27 mouse cellular contexts compared by ENCODE assay signal in the genomic region with DNA sequence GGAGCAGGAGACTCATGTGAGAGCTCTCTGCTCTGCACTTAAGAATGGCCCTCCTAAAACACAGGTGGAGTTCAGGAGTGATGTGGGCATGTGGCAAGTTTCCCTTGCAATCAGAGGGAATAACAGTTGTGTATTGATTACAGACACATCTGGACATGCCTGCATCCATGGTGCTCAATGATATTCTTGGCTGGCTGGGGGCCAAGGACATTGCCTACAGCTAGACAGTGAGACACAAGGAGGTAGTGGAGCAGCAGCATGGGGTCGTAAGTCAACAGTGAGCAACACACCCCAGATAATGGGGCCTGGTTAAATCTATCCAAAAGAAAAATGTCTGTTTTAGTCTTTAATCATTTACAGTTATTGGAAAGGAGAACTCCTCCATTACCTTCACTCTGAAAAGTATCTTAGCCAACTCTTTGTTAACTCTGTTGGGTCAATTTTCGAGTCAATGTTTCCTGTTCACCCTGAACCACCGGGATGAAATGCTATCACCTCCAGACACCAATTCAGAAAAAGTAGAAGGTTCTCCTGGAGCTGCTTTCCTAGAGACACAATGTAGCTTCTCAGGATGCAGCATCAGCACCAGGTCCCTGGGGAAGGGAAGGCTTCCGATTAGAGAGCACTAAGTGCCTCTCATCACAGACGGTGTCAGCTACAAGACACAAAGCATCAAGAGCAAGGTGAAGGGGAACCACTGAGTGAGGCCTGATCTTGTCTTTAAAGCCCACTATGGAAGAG.
DNase-seq lines count a peak whose midpoint lies in the region; ATAC-seq and TF ChIP-seq lines count a peak whose summit lies in the region.
"Had no signal": no experiment of that assay in that cellular context is flagged by ENCODE, and none has a peak within 500 bp of the region (broad histone marks: within the 10 kb centered on the region; RNA-seq: fewer than 3 reads in every experiment).

No protein-coding gene starts in this region.

- 56% methylated on average over 5 of the region's 5 CpGs for WGBS in cerebellum, adult 2 months

- no peak for TF ChIP-seq POLR2A in cerebellum, adult 2 months (IDR thresholded peaks at IDR 0.05; ENCODE audit: borderline replicate concordance, insufficient read depth, low read length)

- peaks cover 2% of the 10 kb centered on the region; the same call in 1 of the 2 replicates for H3K9me3 ChIP-seq in E14TG2a.4 (ENCODE audit: low read length)
- H3K9me3 ChIP-seq: embryonic facial prominence, embryonic 10.5 days; embryonic facial prominence, embryonic 13.5 days; forebrain, embryonic 13.5 days; G1E; heart, embryonic 15.5 days; hindbrain, embryonic 10.5 days; hindbrain, embryonic 13.5 days; intestine, embryonic 15.5 days had no signal

- DNase-seq in cerebellum, adult 2 months, result no peak
- no peak for DNase-seq in cerebellum, adult 11-12 months
- peak; percentile 54 for DNase-seq in cerebellum, adult 9-11 months
- DNase-seq in left cerebral cortex, adult 2 months (ENCODE audit: extremely low spot score in 1 of 2, low spot score in 2 of 2), result no peak
- DNase-seq in left cerebral cortex, adult 18-20 months (ENCODE audit: low spot score in 2 of 2), result no peak
- no peak for DNase-seq in lung, postnatal 36 days
- DNase-seq: adrenal gland, postnatal 10 days; adrenal gland, postnatal 36 days; embryo, embryonic 11 days; gastrocnemius, postnatal 10 days; gastrocnemius, postnatal 36 days; heart, postnatal 10 days; heart, postnatal 36 days; kidney, adult 11 months had no signal

- peaks cover 14% of the 10 kb centered on the region for H3K36me3 ChIP-seq in E14TG2a.4 (ENCODE audit: insufficient read depth, low read length)
- H3K36me3 ChIP-seq: embryonic facial prominence, embryonic 10.5 days; embryonic facial prominence, embryonic 13.5 days; G1E; heart, embryonic 15.5 days; hindbrain, embryonic 10.5 days; hindbrain, embryonic 13.5 days; intestine, embryonic 15.5 days had no signal

- peaks cover 75% of the 10 kb centered on the region for H3K4me1 ChIP-seq in cerebellum, adult 2 months (ENCODE audit: control insufficient read depth, insufficient read depth, low read length)
- H3K4me1 ChIP-seq in E14TG2a.4 (replicated peaks; ENCODE audit: low read depth, low read length), result peaks cover 90% of the 10 kb centered on the region
- H3K4me1 ChIP-seq: intestine, embryonic 15.5 days had no signal

- H3K27ac ChIP-seq in cerebellum, adult 2 months (ENCODE audit: insufficient read depth, low read length), result peak overlapping the region; percentile 93
- H3K27ac ChIP-seq in left cerebral cortex, adult 2 months, result peak overlapping the region; percentile 57; the same call in 1 of the 2 replicates
- H3K27ac ChIP-seq: embryonic facial prominence, embryonic 10.5 days; embryonic facial prominence, embryonic 13.5 days; forebrain, embryonic 13.5 days; heart, embryonic 15.5 days; hindbrain, embryonic 10.5 days; hindbrain, embryonic 13.5 days; intestine, embryonic 15.5 days had no signal

- ATAC-seq in cerebellum, adult (ENCODE audit: insufficient number of reproducible peaks, low FRiP score, low TSS enrichment), result no peak
- ATAC-seq: hindbrain, embryonic 16.5 days; intestine, embryonic 15.5 days; Patski had no signal

- H3K27me3 ChIP-seq in cerebellum, adult 2 months (ENCODE audit: control insufficient read depth, insufficient read depth, low read length), result no peaks in the 10 kb centered on the region
- H3K27me3 ChIP-seq in E14TG2a.4 (ENCODE audit: insufficient read depth, low read length), result no peaks in the 10 kb centered on the region
- H3K27me3 ChIP-seq: embryonic facial prominence, embryonic 13.5 days; forebrain, embryonic 13.5 days; hindbrain, embryonic 13.5 days; intestine, embryonic 15.5 days; Patski had no signal

- no peak overlapping the region for H3K4me3 ChIP-seq in cerebellum, adult 2 months (replicated peaks; ENCODE audit: insufficient read depth, low read depth, low read length)
- H3K4me3 ChIP-seq in left cerebral cortex, adult 2 months, result no peak overlapping the region
- peak overlapping the region; percentile 69 for H3K4me3 ChIP-seq in E14TG2a.4 (replicated peaks; ENCODE audit: low read length)
- H3K4me3 ChIP-seq: embryonic facial prominence, embryonic 10.5 days; embryonic facial prominence, embryonic 13.5 days; erythroblast, embryonic 14.5 days; forebrain, embryonic 13.5 days; heart, embryonic 15.5 days; hindbrain, embryonic 10.5 days; hindbrain, embryonic 13.5 days; intestine, embryonic 15.5 days had no signal

- TF ChIP-seq CTCF in cerebellum, adult 2 months (IDR thresholded peaks at IDR 0.05; ENCODE audit: borderline replicate concordance, insufficient read depth, low read depth, low read length), result no peak
- no peak for TF ChIP-seq CTCF in left cerebral cortex, adult 2 months (IDR thresholded peaks at IDR 0.05)
- TF ChIP-seq CTCF in E14TG2a.4 (conservative IDR thresholded peaks at IDR 0.05; ENCODE audit: low read length), result no peak

- intact Hi-C loops in left cerebral cortex, adult 2 months (cut with DNase I), result loop anchor here (5.0 to 10.0 kb wide), 3 partner anchors 159 to 244 kb away; a partner anchor contains a TSS
